In the genomic region with DNA sequence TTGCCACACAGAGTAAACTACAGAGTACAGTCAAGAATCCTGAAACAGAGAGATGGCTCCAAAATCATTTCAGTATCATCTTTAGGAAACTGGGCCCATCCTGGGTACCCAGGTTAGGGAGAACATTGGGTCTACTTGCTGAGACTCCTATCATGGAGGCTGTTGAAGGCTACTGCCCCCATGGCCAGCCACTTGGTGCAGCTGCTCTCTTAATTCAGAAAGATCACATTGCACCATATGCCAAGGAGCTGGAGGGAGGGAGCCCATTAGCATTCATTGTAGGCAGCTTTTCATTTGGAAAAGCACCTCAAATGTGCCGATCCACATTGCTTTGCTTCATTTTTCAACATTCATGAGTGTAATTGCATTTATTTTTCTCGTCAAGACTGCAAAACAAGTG, we compare ENCODE assay signal across 15 mouse cellular contexts.
"Had no signal": no experiment of that assay in that cellular context is flagged by ENCODE, and none has a peak within 500 bp of the region (broad histone marks: within the 10 kb centered on the region; RNA-seq: fewer than 3 reads in every experiment).

No protein-coding gene starts in this region.

- DNase-seq: kidney, adult 2 months; kidney, postnatal 25 days; layer of hippocampus, adult 9-11 months; liver, postnatal 0 days; lung, embryonic 14.5 days; midbrain, embryonic 14.5 days; thymus, adult 18-20 months; thymus, postnatal 14 days; thymus, postnatal 4 days had no signal

- H3K4me3 ChIP-seq: layer of hippocampus, adult 2 months had no signal

- H3K9ac ChIP-seq: liver, embryonic 14.5 days; liver, postnatal 0 days; lung, embryonic 14.5 days had no signal

- H3K27ac ChIP-seq: kidney, postnatal 0 days; layer of hippocampus, adult 2 months; liver, embryonic 14.5 days; macrophage had no signal

- ATAC-seq: liver, postnatal 0 days; lung, postnatal 0 days had no signal

- H3K4me2 ChIP-seq: liver, embryonic 11.5 days; lung, embryonic 14.5 days had no signal
